Mouse (Mus musculus) right cerebral cortex, postnatal 25 days (tissue): ENCODE results near the gene Capzb.

Experiments
- DNase-seq: peaks from one replicate; pipeline ENCODE4 v3.0.0; 2022

Capzb gene

DNA sequence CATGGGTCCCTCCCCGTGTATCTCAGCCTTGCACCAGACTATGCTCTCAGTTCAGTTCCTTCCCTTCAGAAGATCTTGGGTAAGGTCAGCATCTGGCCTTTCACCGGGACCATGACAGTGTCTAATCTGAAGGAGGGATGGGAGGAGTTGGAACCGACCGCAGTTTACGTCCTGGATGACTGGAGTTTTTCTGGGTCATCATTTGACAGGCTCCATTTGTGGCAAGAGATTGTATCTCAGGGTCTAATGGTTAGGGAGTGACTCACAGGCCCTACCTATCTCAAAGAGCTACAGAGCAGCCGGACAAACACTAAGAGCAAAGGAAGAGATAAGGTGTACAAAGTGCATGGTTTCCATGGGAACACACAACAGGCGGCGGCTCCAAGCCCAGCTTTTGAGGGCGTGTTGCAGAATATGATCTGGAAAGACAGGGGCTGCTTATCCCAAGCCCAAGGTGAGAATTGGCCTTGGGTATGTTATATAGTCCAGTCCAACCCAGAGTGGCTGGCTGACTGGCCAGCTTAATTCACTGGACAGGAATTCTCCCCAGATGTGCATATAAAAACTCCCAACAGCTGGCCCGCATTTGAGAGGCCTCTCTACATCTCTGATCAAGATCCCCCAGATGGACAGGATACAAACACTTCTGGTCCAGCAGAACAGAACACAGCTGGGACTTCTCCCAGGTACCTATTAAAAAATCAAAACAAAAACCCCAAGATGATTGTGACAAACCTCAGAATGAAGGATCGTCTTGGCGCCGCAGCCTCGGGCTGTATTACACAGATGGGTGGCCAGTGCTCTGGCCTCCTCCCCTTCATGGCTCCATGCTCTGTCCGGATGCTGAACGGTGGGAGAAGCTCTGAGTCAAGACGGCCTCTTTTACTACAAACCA, 12.7 kb upstream of the Capzb start:
- DNase-seq = no peak

- no peak for DNase-seq
Observed at GRCm38 (mm10) chr4:139182511-139182910, 10.2 kb upstream of the Capzb start.

GRCm38 (mm10) chr4:139185766-139186442, 6.8 kb upstream of the Capzb start:
- no peak for DNase-seq

GRCm38 (mm10) chr4:139187930-139188329, 4.8 kb upstream of the Capzb start:
- no peak for DNase-seq

DNA sequence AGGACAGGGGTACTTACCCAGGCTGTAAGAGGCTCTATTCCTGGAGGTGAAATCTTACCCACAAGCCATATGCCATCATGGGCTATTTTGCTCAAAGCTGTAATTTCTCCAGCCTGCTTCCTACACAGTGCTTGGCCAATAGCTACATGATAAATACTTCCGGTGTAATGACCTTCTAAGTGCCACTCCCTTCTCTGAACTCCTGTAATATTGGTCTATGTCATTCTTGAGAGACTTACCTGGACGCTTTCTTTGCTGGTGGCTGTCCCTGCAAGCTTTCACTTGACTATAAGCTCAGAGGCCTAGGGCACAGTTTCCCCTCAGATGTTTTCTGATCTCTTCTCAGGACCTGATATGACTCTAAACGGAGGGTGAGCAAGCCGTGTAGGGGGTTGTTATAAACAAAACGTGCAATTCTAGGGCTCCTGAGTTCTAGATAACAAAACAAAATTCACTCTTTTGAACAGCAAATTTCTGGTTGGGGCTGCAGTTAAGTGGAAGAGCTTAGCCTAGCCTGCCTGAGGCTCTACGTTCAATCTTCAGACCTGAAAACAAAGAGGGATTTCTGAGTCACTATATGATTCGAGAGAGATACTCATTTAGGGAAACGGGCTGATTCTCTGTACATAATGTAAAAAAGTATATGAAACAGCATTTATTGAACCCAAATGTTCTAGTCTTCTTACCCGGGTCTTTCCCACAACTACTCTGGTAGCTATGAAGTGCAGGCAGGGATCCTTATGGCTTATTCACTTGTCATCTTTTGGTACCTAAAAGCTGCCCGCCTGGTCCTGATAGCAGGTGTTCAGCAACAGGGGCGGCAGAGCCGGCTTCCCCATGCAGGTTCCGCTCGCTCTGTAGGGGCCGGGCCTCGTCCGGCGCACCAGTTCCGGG, 847 bp upstream of the Capzb start:
- DNase-seq = no peak

DNA sequence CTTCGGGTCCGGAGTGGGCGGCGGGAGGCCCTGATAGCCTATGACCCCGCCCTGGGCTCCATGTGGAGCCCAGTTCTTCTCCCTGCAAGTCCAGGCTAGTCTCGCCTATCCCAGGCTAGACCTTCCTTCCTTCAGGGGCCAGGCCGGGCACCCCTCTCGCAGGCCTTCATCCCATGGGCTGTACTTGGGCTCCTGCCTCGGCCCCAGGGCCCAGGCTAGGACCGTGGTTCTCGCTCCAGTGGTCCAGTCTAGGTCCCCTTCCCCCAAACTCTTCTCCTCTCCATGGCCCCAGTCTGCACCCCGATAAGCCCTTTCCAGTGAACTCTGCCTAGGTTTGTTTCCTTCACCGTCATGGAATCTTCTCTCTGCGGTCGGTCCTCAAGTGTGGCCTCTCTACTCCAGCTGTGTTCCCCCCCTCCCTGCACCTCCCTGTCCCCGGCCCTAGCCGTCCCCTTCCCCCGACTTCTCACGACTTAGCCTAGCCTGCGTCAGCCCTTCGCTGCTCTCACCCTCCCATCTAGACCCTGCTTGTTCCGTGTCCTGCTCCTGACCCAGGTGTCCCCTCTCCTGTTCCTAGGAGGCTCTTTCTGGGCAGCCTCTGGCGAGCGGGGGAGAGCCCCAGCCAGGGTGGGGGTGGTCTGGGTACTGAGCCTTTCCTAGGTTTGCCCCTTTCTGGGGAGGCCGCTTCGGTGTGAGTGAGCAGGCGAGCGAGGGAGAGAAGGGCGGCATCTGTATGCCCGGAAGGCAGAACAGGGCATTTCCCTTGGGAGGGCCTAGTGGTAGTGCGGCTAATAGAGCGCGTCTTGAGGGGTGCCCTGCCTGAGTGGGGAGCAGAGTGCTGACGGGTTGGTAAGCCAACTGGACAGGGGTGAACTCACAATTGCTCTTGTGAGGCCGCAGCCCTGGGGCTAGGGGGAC, 736 bp downstream of the Capzb start:
- no peak for DNase-seq

GRCm38 (mm10) chr4:139195101-139195500, 2.4 kb downstream of the Capzb start:
- DNase-seq = no peak

DNA sequence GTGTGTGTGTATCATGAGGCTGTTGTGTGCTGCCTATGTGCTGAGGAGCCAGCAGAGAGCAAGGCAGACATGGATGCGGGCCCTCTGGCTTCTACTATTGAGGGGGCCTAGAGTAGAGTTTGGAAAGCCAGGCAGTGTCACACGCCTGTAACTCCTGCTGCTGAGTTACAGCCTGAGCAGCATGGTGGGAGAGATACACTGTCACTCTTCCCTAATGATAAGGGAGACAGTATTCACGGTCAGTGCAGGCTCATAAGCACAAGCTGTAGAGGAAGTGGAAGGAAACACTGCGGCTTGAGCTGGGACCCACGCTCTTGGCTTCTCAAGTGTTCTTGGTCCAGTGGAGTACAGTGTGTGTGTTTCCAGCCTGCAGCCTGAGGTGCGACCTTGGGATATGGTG, 3.8 kb downstream of the Capzb start:
- no peak for DNase-seq

- no peak for DNase-seq
Observed at GRCm38 (mm10) chr4:139196949-139197348, 4.2 kb downstream of the Capzb start.

- DNase-seq = no peak
Observed at GRCm38 (mm10) chr4:139197453-139197852, 4.8 kb downstream of the Capzb start.

DNA sequence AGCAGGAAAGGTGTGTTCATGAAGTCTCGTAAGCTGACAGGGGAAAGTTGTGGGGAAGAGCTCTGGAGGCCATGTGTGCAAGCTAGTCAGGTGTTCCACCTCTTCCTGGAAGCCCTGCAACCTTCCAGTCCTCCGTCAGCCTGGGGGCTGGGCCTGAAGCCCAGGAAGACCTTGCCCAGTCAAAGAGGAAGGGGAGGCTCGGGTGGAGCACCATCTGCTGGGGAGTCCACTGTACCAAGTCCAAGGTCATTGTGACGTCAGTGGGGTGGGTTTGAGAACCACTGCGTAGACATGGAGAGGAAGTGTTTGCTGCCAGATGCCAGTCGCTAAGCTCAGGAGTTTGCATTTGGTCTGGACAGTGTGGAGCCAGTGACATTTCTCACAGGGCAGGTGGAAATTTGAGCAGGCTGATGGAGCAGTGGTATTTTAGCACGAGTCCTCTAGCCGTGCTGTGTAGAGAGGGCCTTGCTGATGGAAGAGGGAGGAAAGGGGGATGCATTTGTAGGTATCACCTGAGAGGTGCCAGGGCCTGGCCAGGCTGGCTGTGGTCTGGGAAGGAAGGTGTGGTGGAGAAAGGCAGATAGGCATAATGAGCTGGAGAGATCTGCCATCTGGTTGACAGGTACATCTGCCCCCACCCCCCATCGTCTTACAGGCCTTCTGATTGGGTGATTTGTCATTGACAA, 5.4 kb downstream of the Capzb start:
- no peak for DNase-seq

GRCm38 (mm10) chr4:139199126-139199525, 6.4 kb downstream of the Capzb start:
- DNase-seq = no peak

DNA sequence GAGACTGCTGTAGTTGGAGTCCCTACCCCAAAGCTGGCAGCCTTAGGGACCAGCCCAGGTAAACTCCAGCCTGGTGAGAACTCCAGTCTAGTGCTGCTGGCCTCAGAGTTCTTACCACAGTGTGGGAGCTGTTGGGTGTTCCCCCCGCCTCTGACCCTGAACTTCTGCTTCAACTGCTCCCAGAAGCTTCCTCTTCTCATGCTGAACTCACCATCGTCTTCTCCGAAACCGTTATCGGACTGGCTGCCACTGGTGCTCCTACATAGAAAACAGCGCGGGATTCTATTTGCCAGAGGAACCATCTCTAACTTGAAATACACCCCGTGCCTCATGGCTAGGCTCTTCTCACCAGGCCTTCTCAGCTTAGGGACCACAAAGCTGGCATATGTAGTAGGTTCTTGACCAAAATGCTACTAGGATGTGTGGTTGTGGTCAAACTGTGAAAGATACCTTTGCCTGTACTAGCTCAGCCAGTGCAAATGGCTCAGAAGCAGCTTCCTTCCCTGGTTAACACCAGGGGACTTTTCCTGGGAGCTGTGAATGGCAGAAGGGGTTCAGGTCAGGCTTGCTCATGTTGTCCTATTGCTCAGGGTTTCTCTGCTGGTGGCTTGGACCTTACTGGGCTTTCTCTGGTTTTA, 7.1 kb downstream of the Capzb start:
- no peak for DNase-seq

DNA sequence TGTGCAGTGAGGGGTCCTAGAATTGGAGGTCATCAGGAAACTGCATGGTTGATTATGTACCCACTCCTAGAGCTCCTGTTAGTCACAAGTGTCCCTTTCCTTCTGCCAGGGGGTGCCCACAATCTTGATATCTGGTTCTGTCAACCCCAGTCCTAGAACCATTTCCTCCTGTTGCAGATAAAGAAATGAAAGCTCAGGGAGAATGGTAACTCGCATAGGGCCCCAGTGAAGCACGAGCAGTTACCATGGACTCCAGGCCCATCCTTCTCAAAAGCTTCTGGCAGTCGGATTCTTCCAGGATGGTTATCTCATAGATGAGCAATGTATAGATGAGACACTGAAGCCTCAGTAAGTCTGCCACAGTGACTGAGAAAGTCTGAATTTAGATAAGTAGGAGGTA, 8.2 kb downstream of the Capzb start:
- no peak for DNase-seq

GRCm38 (mm10) chr4:139202556-139202955, 9.9 kb downstream of the Capzb start:
- no peak for DNase-seq

GRCm38 (mm10) chr4:139203381-139203780, 10.7 kb downstream of the Capzb start:
- DNase-seq = no peak

DNA sequence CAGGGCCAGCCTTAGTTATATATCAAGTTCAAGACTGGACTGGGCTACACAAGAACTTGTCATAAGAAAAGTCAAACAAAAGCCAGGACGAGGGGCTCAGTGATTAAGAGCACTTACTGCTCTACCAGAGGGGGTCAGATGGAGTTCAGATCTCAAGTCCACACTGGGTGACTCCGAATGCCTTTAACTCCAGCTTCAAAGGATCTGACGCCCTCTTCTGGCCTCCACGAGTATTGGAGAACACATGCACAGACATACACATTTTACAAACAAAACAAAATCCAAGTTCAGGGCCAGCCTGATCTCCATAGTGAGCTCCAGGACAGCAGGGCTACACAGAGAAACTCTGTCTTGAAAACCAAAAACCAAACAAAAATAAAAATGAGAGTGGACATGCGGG, 13.1 kb downstream of the Capzb start:
- no peak for DNase-seq

DNA sequence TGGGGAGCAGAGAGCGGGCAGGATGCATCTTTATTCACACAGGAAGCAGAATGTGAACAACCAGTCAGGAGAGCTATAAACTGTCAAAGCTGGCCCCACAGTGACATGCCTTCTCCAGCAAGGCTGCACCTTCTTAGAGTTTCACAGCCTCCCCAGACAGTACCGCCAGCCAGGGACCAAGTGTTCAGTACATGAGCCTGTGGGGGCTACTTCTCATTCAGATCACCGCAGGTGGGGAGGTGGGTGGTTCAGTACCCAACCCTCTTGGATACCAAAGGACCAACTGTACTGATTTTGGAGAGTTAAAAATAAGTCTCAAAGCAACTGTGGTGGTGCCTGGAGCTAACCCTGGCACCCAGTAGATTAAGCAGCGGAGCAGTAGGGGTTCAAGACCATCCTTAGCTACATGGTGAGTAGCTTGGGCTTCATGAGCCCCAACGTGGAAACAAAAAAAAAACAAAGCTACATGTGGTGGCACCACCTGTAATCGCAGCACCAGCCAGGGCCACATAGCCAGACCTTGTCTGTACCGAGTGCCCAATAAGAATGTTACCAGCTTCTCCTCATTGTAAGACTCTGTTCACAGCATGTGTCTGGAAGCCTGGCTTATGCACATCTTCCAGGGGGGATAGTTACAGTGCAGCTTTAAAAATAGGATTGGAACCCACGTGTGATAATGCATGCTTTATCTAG, 13.8 kb downstream of the Capzb start:
- no peak for DNase-seq

DNA sequence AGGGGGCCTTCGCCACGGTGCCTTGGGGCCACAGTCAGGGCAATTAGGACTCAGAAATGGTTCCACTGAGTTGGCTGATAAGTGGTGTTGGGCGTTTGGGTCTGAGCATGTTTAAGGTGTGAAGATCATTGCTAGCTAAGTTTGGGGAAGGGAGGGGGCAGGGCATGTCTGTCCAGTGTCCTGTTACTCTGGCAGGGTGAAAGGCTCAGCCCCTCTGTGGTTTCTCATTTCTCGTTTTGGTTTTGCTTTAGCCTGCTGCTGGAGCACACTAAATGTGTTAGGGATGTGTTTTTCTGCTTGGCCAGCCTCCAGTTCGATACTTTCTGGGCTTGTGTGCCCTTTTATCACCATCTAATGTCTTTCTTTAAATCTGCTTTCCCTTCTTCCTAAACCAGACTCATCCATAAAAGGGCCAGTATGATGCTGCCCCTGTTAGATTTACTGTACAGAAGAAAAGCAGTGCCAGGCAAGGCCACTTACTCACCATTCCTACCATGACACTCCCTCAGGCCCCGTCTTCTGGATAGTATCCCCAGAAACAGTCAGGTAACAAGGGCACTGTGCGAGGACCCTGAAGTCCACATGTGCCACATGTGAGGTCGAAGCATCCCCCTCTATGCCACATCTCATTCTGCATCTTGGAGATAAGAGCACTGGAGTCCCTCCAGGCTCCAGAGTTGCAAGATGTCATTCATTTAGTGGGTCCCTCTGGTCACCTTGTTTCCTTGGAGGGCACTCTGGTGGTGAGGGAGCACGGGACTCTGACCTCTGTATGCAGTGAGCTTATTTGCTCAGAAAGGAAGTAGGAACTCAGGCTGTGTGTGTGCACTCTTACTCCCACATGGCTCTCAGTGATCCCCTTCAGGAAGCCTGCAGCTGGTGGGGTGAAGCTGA, 15.8 kb downstream of the Capzb start:
- DNase-seq = no peak
